Mouse (Mus musculus) midbrain, embryonic 15.5 days (tissue): ENCODE data around the gene Foxm1. TPM values are rescaled to one million over a fixed set of nuclear protein-coding genes. Genes with fewer than 3 reads are reported as not detected.

ENCODE experiments used
- ATAC-seq: fragments of 200-750 bp; cut with Nextera tagmentation; replicated peaks from 2 replicates; pipeline ENCODE4 v1.8.0; 2017; ENCODE audit warnings: moderate TSS enrichment
- H3K27ac ChIP-seq: fragments of 300-500 bp; sonication (generic); 2 replicates; pipeline ENCODE4 v1.5.1; 2015; ENCODE audit warnings: mild to moderate bottlenecking, inconsistent platforms
- H3K27me3 ChIP-seq: fragments of 300-500 bp; sonication (generic); replicated peaks from 2 replicates; pipeline ENCODE4 v1.6.1; 2015; ENCODE audit warnings: inconsistent platforms
- H3K36me3 ChIP-seq: fragments of 300-500 bp; sonication (generic); replicated peaks from 2 replicates; pipeline ENCODE4 v1.6.1; 2015; ENCODE audit warnings: inconsistent platforms
- H3K4me1 ChIP-seq: fragments of 300-500 bp; sonication (generic); 2 replicates; pipeline ENCODE4 v1.6.1; 2015; ENCODE audit warnings: inconsistent platforms
- H3K4me2 ChIP-seq: fragments of 300-500 bp; sonication (generic); 2 replicates; pipeline ENCODE4 v1.6.1; 2015; ENCODE audit warnings: inconsistent platforms, mild to moderate bottlenecking, moderate library complexity
- H3K4me3 ChIP-seq: fragments of 300-500 bp; sonication (generic); 2 replicates; pipeline ENCODE4 v1.5.1; 2015; ENCODE audit warnings: mild to moderate bottlenecking, inconsistent platforms
- H3K9ac ChIP-seq: fragments of 300-500 bp; sonication (generic); 2 replicates; pipeline ENCODE4 v1.6.1; 2015; ENCODE audit warnings: mild to moderate bottlenecking, inconsistent platforms
- H3K9me3 ChIP-seq: fragments of 300-500 bp; sonication (generic); 2 replicates; pipeline ENCODE4 v1.6.1; 2016; ENCODE audit warnings: inconsistent platforms
- WGBS: fragments of 180-500 bp; shearing (Covaris S2); methylation state at CpG from one replicate; pipeline ENCODE4 v1.1.7; 2015; ENCODE audit warnings: mixed read lengths; 5-methylcytosine and 5-hydroxymethylcytosine counted together
- polyA plus RNA-seq: library from polyadenylated mRNA; unstranded; fragments of >200 nt; fragmentation: Nextera tagmentation; extraction: Ambion mirVana; gene quantifications from 2 replicates; pipeline ENCODE4 v1.2.1, GENCODE M21; 2015

Foxm1 gene
- 5.7 and 7.6 TPM in 2 replicates for polyA plus RNA-seq

- Histone ChIP-seq H3K4me3 (peak within 1 kb of the TSS; percentile 61), H3K27ac (peak within 1 kb of the TSS; percentile 86), H3K9ac (peak within 1 kb of the TSS; percentile 69), H3K9me3 (no peaks in the 10 kb centered on the region), H3K27me3 (no peaks in the 10 kb centered on the region), H3K36me3 (0 out of 2 replicates have a peak, but pooled peaks cover 7% of the 10 kb centered on the region), H3K4me1 (peaks cover 18% of the 10 kb centered on the region), H3K4me2 (peak within 1 kb of the TSS; percentile 94)
- under 1% methylated on average over 53 of the region's 76 CpGs for WGBS
- peak; percentile 91 for ATAC-seq
Measured at GRCm38 (mm10) chr6:128362381-128363006, at the start of gene Foxm1, which contains the start of gene Rhno1. Gene Foxm1, plus strand, starts transcription at chr6:128362967. Gene Rhno1, minus strand, starts transcription at chr6:128362911.

- no peak for ATAC-seq
- Histone ChIP-seq H3K4me1 (no peaks in the 10 kb centered on the region), H3K36me3 (no peaks in the 10 kb centered on the region), H3K4me2 (no peak overlapping the region), H3K4me3 (no peak overlapping the region), H3K9ac (no peak overlapping the region), H3K27ac (no peak overlapping the region), H3K9me3 (no peaks in the 10 kb centered on the region), H3K27me3 (no peaks in the 10 kb centered on the region)
- WGBS = 90% methylated on average over 6 of the region's 6 CpGs
Measured at GRCm38 (mm10) chr6:128314796-128315195, 48.0 kb upstream of the Foxm1 start.

DNA sequence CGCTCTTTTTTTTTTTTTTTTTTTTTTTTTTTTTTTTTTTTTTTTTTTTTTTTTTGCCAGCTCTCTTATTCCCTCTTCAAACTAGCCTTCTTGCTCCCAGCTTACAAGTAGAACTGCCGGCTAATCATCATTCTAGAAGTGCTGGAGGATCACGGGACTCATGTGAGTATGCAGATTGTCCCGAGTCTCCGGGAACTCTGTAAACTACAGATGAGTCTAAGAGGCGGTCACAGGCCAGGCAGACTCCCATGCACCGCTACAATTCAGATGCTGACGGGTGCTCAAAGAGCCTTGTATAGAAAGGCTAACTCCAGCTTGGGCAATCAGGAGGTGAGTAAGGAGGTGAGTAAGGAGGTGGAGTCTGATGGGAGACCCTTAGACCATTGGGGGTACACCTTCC, 47.2 kb upstream of the Foxm1 start:
- Histone ChIP-seq H3K9ac (no peak overlapping the region), H3K4me3 (no peak overlapping the region), H3K9me3 (no peaks in the 10 kb centered on the region), H3K4me1 (no peaks in the 10 kb centered on the region), H3K27ac (no peak overlapping the region), H3K4me2 (no peak overlapping the region), H3K36me3 (no peaks in the 10 kb centered on the region), H3K27me3 (no peaks in the 10 kb centered on the region)
- WGBS = 77% methylated on average over 8 of the region's 8 CpGs
- ATAC-seq = no peak

DNA sequence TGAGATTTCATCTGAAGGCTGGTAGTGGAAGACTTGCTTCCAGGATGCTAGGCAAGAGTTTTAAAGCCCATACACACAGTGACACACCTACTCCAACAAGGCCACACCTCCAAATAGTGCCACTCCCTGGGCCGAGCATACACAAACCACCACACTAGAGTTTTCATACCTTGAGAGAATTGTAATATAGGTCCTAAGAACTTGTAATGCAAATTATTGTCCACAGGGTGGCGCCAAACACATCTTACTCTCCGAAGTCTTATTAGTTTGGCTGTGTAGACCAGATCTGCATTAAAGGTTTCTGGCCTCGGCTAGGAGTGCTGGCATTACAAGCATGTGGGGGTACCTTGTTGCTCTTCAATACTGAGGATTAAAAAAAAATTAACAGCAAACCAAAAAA, 44.5 kb upstream of the Foxm1 start:
- Histone ChIP-seq H3K9ac (no peak overlapping the region), H3K9me3 (no peaks in the 10 kb centered on the region)
- WGBS = 13% methylated on average over 4 of the region's 4 CpGs

DNA sequence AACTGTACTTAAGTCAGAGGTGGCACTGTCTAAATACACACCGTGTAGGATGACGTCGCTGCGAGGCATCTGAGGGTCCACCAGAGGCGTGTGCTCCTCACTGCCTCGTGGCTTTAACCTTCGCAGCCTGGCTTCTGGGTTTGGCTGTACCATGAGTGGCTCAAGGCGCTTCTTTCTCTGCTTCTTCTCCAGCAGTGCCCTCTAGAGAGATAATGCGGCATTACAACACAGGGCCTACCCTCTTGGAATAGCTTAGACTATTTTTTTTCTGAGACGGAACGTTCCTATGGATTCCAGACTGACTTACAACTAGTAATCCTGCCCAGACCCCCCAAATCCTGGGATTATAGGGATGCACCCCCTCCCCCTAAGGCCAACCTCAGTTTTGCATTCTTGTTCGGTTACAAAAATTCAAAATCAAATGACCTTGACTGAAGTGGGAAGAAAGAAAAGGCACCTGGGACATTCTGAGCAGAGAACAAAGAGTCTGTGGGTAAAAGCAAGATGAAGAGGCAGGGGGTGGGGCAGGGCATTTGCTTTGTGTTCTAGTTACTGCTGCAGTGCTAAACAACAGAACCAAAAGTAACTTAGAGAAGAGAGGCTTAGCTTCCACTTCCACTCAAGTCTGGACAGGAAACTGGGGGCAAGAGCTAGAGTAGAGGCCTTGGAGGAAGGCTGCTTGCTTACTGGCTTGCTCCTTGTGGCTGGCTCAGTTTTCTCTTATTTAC, 28.2 kb upstream of the Foxm1 start:
- 0 out of 2 replicates have a peak, but pooled peaks cover 2% of the 10 kb centered on the region for H3K9me3 ChIP-seq
- no peak overlapping the region for H3K4me2 ChIP-seq
- ATAC-seq = peak; percentile 85
- peaks cover 11% of the 10 kb centered on the region; the same call in 1 of the 2 replicates for H3K4me1 ChIP-seq
- 15% methylated on average over 12 of the region's 12 CpGs for WGBS
- no peak overlapping the region for H3K4me3 ChIP-seq
- H3K36me3 ChIP-seq = peaks cover 28% of the 10 kb centered on the region
- no peaks in the 10 kb centered on the region for H3K27me3 ChIP-seq
- H3K9ac ChIP-seq = no peak overlapping the region
- H3K27ac ChIP-seq = no peak overlapping the region

More for the DNA sequence above, 44.5 kb upstream of the Foxm1 start:
- Histone ChIP-seq H3K4me1 (no peaks in the 10 kb centered on the region), H3K27ac (no peak overlapping the region), H3K36me3 (peaks cover 14% of the 10 kb centered on the region), H3K4me2 (no peak overlapping the region), H3K27me3 (no peaks in the 10 kb centered on the region), H3K4me3 (no peak overlapping the region)
- ATAC-seq = peak; percentile 76

- H3K4me2 ChIP-seq = no peak overlapping the region
- no peak overlapping the region for H3K27ac ChIP-seq
- H3K9ac ChIP-seq = no peak overlapping the region
- H3K36me3 ChIP-seq = peaks cover 13% of the 10 kb centered on the region; the same call in 1 of the 2 replicates
- H3K27me3 ChIP-seq = no peaks in the 10 kb centered on the region
- H3K9me3 ChIP-seq = no peaks in the 10 kb centered on the region
- H3K4me1 ChIP-seq = peaks cover 11% of the 10 kb centered on the region; the same call in 1 of the 2 replicates
- 83% methylated on average over 7 of the region's 7 CpGs for WGBS
- no peak for ATAC-seq
- no peak overlapping the region for H3K4me3 ChIP-seq
Measured at GRCm38 (mm10) chr6:128337467-128337866, 25.3 kb upstream of the Foxm1 start.

- Histone ChIP-seq H3K9me3 (no peaks in the 10 kb centered on the region), H3K4me1 (peaks cover 11% of the 10 kb centered on the region; the same call in 1 of the 2 replicates), H3K4me3 (no peak overlapping the region), H3K27me3 (no peaks in the 10 kb centered on the region), H3K27ac (no peak overlapping the region), H3K36me3 (0 out of 2 replicates have a peak, but pooled peaks cover 9% of the 10 kb centered on the region), H3K4me2 (no peak overlapping the region), H3K9ac (no peak overlapping the region)
- ATAC-seq = no peak
- WGBS = 50% methylated on average over 5 of the region's 5 CpGs
Measured at GRCm38 (mm10) chr6:128338876-128339275, 23.9 kb upstream of the Foxm1 start.

DNA sequence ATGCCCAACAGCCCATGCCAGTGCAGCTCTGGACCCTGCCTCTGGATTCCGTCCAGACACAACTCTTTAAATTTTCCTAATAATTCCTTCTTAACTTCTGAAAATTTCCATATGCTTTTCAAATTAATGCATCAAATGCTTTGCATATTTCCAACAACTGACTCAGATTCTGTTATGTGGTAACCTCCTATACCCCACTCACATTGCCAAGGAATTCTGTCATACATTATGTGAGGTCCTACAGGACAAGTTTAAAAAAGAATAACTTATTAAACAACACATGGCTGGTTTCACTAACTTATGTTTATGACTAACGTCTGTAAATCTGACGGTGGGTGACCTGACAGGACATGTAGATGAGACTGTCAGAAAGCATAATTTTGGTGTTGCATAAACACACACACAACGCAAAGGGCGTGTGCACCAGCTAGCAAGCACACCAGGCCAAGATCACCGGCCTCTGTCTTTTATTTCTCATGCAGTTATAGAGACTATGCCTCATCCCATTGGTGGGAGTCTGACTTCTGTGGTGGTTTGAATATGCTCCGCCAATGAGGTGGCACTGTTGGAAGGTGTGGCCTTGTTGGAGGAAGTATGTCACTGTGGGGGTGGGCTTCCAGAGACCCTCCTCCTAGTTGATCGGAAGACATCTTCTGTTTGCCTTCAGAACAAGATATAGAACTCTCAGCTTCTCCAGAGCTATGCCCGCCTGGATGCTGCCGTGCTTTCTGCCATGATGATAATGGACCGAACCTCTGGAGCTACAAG, 20.6 kb upstream of the Foxm1 start:
- Histone ChIP-seq H3K4me3 (no peak overlapping the region), H3K9me3 (no peaks in the 10 kb centered on the region), H3K36me3 (no peaks in the 10 kb centered on the region), H3K27ac (no peak overlapping the region), H3K4me2 (no peak overlapping the region), H3K4me1 (peaks cover 11% of the 10 kb centered on the region; the same call in 1 of the 2 replicates), H3K27me3 (no peaks in the 10 kb centered on the region), H3K9ac (no peak overlapping the region)
- 96% methylated on average over 11 of the region's 11 CpGs for WGBS
- ATAC-seq = no peak

- peaks cover 4% of the 10 kb centered on the region; the same call in 1 of the 2 replicates for H3K4me1 ChIP-seq
- H3K9ac ChIP-seq = no peak overlapping the region
- H3K27me3 ChIP-seq = no peaks in the 10 kb centered on the region
- no peak overlapping the region for H3K4me3 ChIP-seq
- no peak overlapping the region for H3K27ac ChIP-seq
- no peaks in the 10 kb centered on the region for H3K36me3 ChIP-seq
- no peaks in the 10 kb centered on the region for H3K9me3 ChIP-seq
- no peak overlapping the region for H3K4me2 ChIP-seq
- ATAC-seq = no peak
- WGBS = 88% methylated on average over 10 of the region's 10 CpGs
Measured at GRCm38 (mm10) chr6:128345623-128346022, 17.1 kb upstream of the Foxm1 start.

DNA sequence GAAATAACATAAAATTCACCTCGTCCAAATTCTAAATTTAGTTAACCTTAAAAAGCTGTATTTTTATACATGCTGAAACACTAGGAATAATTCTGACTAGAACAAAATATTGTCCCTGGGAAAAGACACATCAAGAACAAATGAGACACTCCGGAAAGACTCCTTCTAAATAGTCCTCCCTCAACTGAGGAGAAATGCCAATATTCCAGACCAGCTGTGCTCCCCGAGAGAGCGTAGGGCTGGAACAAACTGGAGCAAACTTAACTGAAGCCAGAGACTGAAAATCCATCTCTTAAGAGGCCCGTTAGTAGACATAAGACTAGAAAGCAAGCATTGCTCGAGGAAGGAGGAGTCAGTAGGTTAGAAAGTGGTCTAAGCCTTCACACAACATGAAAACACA, 16.0 kb upstream of the Foxm1 start:
- H3K9me3 ChIP-seq = no peaks in the 10 kb centered on the region
- WGBS = 90% methylated on average over 6 of the region's 6 CpGs
- peaks cover 4% of the 10 kb centered on the region; the same call in 1 of the 2 replicates for H3K4me1 ChIP-seq
- no peak overlapping the region for H3K4me3 ChIP-seq
- no peaks in the 10 kb centered on the region for H3K27me3 ChIP-seq
- H3K4me2 ChIP-seq = no peak overlapping the region
- H3K9ac ChIP-seq = no peak overlapping the region
- H3K27ac ChIP-seq = no peak overlapping the region
- H3K36me3 ChIP-seq = no peaks in the 10 kb centered on the region
- ATAC-seq = no peak

GRCm38 (mm10) chr6:128349711-128350110, 13.1 kb upstream of the Foxm1 start:
- Histone ChIP-seq H3K4me3 (no peak overlapping the region), H3K27me3 (no peaks in the 10 kb centered on the region), H3K4me1 (peaks cover 16% of the 10 kb centered on the region), H3K36me3 (no peaks in the 10 kb centered on the region), H3K9me3 (no peaks in the 10 kb centered on the region), H3K4me2 (no peak overlapping the region), H3K9ac (no peak overlapping the region), H3K27ac (no peak overlapping the region)
- ATAC-seq = 0 out of 2 replicates have a peak, but pooled peaks have one; percentile 11
- 49% methylated on average over 7 of the region's 7 CpGs for WGBS

DNA sequence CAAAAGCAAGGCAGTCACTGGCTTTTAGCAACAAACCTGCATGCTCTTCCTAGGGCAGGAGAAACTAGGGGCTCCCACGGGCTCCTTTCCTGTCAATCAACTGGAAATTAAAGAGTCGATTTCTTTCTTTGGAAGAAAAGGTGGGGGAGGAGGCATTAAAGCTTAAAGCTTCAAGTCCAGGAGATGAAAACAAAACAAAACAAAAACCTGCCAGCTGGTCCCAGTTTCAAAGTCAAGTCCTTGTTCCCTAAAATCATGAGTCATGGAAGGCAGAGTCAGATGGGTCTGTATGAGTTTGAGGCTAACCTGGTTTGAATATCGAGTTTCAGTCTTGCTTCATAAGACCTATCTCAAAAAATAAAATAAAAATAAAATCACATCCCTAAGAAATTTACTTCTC, 8.6 kb upstream of the Foxm1 start:
- Histone ChIP-seq H3K9me3 (no peaks in the 10 kb centered on the region), H3K36me3 (0 out of 2 replicates have a peak, but pooled peaks cover 7% of the 10 kb centered on the region), H3K27me3 (no peaks in the 10 kb centered on the region), H3K4me2 (peak overlapping the region; percentile 25), H3K9ac (no peak overlapping the region; the same call in 1 of the 2 replicates), H3K4me1 (peaks cover 24% of the 10 kb centered on the region), H3K4me3 (no peak overlapping the region), H3K27ac (no peak overlapping the region)
- WGBS = 38% methylated on average over 3 of the region's 3 CpGs
- ATAC-seq = no peak
